Mouse (Mus musculus) layer of hippocampus, postnatal 36 days (tissue): ENCODE measurements around the gene Selenot. TPM values are rescaled to one million over a fixed set of nuclear protein-coding genes. Genes with fewer than 3 reads are reported as not detected.
A peak's percentile ranks its signal among the peaks of the same experiment; 100 is the strongest.

Source experiments
- DNase-seq, 2 experiments: peaks; one replicate each; pipeline ENCODE4 v3.0.0; 2022
- total RNA-seq, 2 experiments: library from RNA; stranded (reverse); gene quantifications; 2 replicates each; pipeline ENCODE4 v1.2.3; 2021

The Selenot gene
- total RNA-seq, 2 experiments from 2014 or later = 151 to 156 TPM

DNA sequence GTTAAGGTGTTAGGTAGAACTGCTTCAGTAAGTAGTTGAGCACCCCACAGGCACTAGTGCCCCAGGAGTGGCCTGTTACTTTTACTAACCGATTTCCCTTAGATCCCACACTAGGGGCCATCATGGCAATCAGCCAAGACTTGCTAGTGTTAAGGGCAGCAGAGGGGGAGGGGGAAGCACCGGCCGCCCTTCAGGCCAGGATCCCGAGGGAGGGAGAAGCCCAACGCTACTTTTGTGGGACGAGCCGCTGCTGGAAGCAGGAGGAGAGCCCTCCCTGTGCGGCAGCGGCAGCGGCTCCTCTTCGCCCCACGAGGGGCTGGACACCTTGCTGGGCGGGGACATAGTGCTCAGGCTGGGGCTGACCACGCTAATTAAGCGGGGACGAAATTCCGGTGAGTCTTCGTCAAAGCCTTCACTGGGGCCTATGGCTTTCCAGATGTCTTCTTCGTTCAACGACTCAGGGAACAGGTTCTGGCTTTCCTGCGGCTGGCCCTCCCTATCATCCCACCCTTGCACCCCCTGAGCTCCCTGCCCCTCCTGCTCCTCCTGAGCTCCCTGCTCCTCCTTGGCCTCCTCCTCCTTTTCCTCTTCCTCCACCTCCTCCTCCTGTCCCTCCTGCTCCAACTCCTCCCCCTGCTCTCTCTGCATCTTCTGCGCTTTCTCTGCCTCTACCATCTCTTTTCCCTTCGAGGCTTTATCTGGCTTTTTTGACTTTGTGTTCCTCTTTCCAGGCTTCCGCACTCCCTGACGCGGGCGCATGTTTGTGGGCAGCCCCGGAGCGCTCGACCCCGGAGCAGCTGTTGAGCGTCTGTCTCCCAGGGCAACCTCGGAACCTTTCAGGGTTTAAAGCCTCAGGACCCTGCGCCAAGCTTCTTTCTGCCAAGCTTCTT, 60.2 kb downstream of the Selenot start, which contains the start of gene Erich6:
Erich6 (minus strand) TSS at position 802 of the 890 bp plus-strand sequence.
- DNase-seq = peak; percentile 7 to 18

Other genes with a start within 250 kb of the Selenot start
- 10 to 100 TPM; 40.0 to 44.7 TPM for gene Tsc22d2, start 161.9 kb upstream of the Selenot start, total RNA-seq
- 10 to 100 TPM; 44.4 to 44.8 TPM for gene Eif2a, start 50.8 kb upstream of the Selenot start, total RNA-seq
- 10 to 100 TPM; 25.3 to 26.3 TPM for gene Serp1, start 50.7 kb upstream of the Selenot start, total RNA-seq
- gene Erich6, start 60.6 kb downstream of the Selenot start, total RNA-seq = 1 to 10 TPM; 1.2 to 1.4 TPM
- gene Siah2, start 115.8 kb downstream of the Selenot start, total RNA-seq = 10 to 100 TPM; 18.0 to 20.7 TPM
- gene Mindy4b-ps, start 245.7 kb downstream of the Selenot start, total RNA-seq = 1 to 10 TPM; 1.3 to 1.4 TPM